Comparison of ENCODE assay signal across 13 mouse cellular contexts in genomic region chr12:84151911-84152310, GRCm38 (mm10). TPM values are rescaled to one million over a fixed set of nuclear protein-coding genes. Genes with fewer than 3 reads are reported as not detected.
A peak's percentile ranks its signal among the peaks of the same experiment; 100 is the strongest.
DNase-seq lines count a peak whose midpoint lies in the region; ATAC-seq and TF ChIP-seq lines count a peak whose summit lies in the region.
"Had no signal": no experiment of that assay in that cellular context is flagged by ENCODE, and none has a peak within 500 bp of the region (broad histone marks: within the 10 kb centered on the region; RNA-seq: fewer than 3 reads in every experiment).

No protein-coding gene starts in this region.

- H3K9ac ChIP-seq in liver, embryonic 13.5 days, result peak overlapping the region; percentile 76
- H3K9ac ChIP-seq in midbrain, embryonic 16.5 days (ENCODE audit: low read depth, low read length), result no peak overlapping the region
- H3K9ac ChIP-seq: limb, embryonic 13.5 days; midbrain, embryonic 12.5 days had no signal

- DNase-seq in heart, embryonic 10.5 days (ENCODE audit: low spot score), result no peak
- DNase-seq in heart, adult 9 months (ENCODE audit: low spot score in 2 of 2), result no peak
- DNase-seq in testis, postnatal 10 days (ENCODE audit: low spot score), result no peak
- DNase-seq in liver, embryonic 13.5 days, result no peak
- DNase-seq in cerebellum, postnatal 36 days, result no peak
- DNase-seq: adrenal gland, adult 8-10 months; gastrocnemius, postnatal 36 days; thymus, adult 2 months had no signal

- no peak for TF ChIP-seq POLR2A in testis, adult 2 months (IDR thresholded peaks at IDR 0.05; ENCODE audit: control insufficient read depth, low read depth, low read length)

- H3K4me2 ChIP-seq in liver, embryonic 13.5 days, result peak overlapping the region; percentile 65
- no peak overlapping the region for H3K4me2 ChIP-seq in midbrain, embryonic 16.5 days (ENCODE audit: low read length)
- H3K4me2 ChIP-seq: midbrain, embryonic 12.5 days had no signal

- H3K4me1 ChIP-seq in heart, embryonic 10.5 days, result peaks cover 64% of the 10 kb centered on the region
- peaks cover 26% of the 10 kb centered on the region for H3K4me1 ChIP-seq in testis, adult 2 months (ENCODE audit: control insufficient read depth, insufficient read depth, low read length)
- peaks cover 80% of the 10 kb centered on the region for H3K4me1 ChIP-seq in liver, embryonic 13.5 days (replicated peaks)
- peaks cover 14% of the 10 kb centered on the region for H3K4me1 ChIP-seq in midbrain, embryonic 16.5 days (ENCODE audit: control insufficient read depth, insufficient read depth, low read length)

- peak overlapping the region; percentile 79 for H3K27ac ChIP-seq in heart, embryonic 10.5 days
- no peak overlapping the region for H3K27ac ChIP-seq in testis, adult 2 months (ENCODE audit: control insufficient read depth, insufficient read depth, low read depth, low read length)
- H3K27ac ChIP-seq in liver, embryonic 13.5 days, result peak overlapping the region; percentile 96
- H3K27ac ChIP-seq in midbrain, embryonic 16.5 days (ENCODE audit: low read length), result no peak overlapping the region
- H3K27ac ChIP-seq: kidney, postnatal 0 days; limb, embryonic 13.5 days; midbrain, embryonic 12.5 days had no signal

- no peak for TF ChIP-seq CTCF in testis, adult 2 months (IDR thresholded peaks at IDR 0.05; ENCODE audit: control insufficient read depth, insufficient read depth, insufficient replicate concordance, low read depth, low read length)

- peak; percentile 9; the same call in 1 of the 2 replicates for ATAC-seq in liver, embryonic 13.5 days (ENCODE audit: low read depth)
- no peak for ATAC-seq in midbrain, embryonic 16.5 days

- H3K9me3 ChIP-seq in heart, embryonic 10.5 days, result no peaks in the 10 kb centered on the region
- no peaks in the 10 kb centered on the region for H3K9me3 ChIP-seq in liver, embryonic 13.5 days (replicated peaks)
- no peaks in the 10 kb centered on the region for H3K9me3 ChIP-seq in midbrain, embryonic 16.5 days (replicated peaks; ENCODE audit: control insufficient read depth, low read length, poor library complexity, severe bottlenecking)
- H3K9me3 ChIP-seq: limb, embryonic 13.5 days; midbrain, embryonic 12.5 days had no signal

- H3K27me3 ChIP-seq in heart, embryonic 10.5 days (ENCODE audit: insufficient read depth, poor library complexity, severe bottlenecking), result no peaks in the 10 kb centered on the region
- peaks cover 3% of the 10 kb centered on the region; the same call in 1 of the 2 replicates for H3K27me3 ChIP-seq in testis, adult 2 months (ENCODE audit: control insufficient read depth, insufficient read depth, low read length)
- no peaks in the 10 kb centered on the region for H3K27me3 ChIP-seq in liver, embryonic 13.5 days
- H3K27me3 ChIP-seq in midbrain, embryonic 16.5 days (ENCODE audit: control insufficient read depth, insufficient read depth, low read depth, low read length), result no peaks in the 10 kb centered on the region
- H3K27me3 ChIP-seq: limb, embryonic 13.5 days; midbrain, embryonic 12.5 days had no signal

- 78% methylated on average over 10 of the region's 10 CpGs for WGBS in heart, embryonic 10.5 days
- WGBS in liver, embryonic 13.5 days (ENCODE audit: insufficient replicate concordance), result 62% methylated on average over 10 of the region's 10 CpGs
- WGBS in midbrain, embryonic 16.5 days, result 83% methylated on average over 10 of the region's 10 CpGs

- H3K36me3 ChIP-seq in heart, embryonic 10.5 days, result peaks cover 56% of the 10 kb centered on the region
- no peaks in the 10 kb centered on the region; the same call in 1 of the 2 replicates for H3K36me3 ChIP-seq in testis, adult 2 months (ENCODE audit: control insufficient read depth, insufficient read depth, low read length)
- peaks cover 74% of the 10 kb centered on the region for H3K36me3 ChIP-seq in liver, embryonic 13.5 days
- 0 out of 2 replicates have a peak, but pooled peaks cover 2% of the 10 kb centered on the region for H3K36me3 ChIP-seq in midbrain, embryonic 16.5 days (ENCODE audit: control insufficient read depth, insufficient read depth, low read length)

- H3K4me3 ChIP-seq in heart, embryonic 10.5 days, result 0 out of 2 replicates have a peak overlapping the region, but pooled peaks have one; percentile 19
- H3K4me3 ChIP-seq in testis, adult 2 months (ENCODE audit: control insufficient read depth, low read depth, low read length), result peak overlapping the region; percentile 86
- peak overlapping the region; percentile 62 for H3K4me3 ChIP-seq in liver, embryonic 13.5 days (replicated peaks)
- H3K4me3 ChIP-seq in midbrain, embryonic 16.5 days (ENCODE audit: low read depth, low read length), result no peak overlapping the region
- H3K4me3 ChIP-seq: limb, embryonic 13.5 days; midbrain, embryonic 12.5 days had no signal

RNA-seq across cellular contexts. Expression of gene Pnma1, which starts 3.6 kb away (rescaled TPM):
- 0.71 and 1.1 TPM in 2 replicates for polyA plus RNA-seq in heart, embryonic 10.5 days (2016; fragmentation: Nextera tagmentation; extraction: Ambion mirVana)
- polyA plus RNA-seq in testis, adult 2 months (2012; rRNA removed), result 20.5 and 23.3 TPM in 2 replicates
- polyA plus RNA-seq in liver, embryonic 13.5 days (2015; fragmentation: Nextera tagmentation; extraction: Ambion mirVana), result 0.14 TPM in 1 of 2 replicates, not detected in the other
- 8.2 and 9.3 TPM in 2 replicates for polyA plus RNA-seq in midbrain, embryonic 16.5 days (2015; fragmentation: Nextera tagmentation; extraction: Ambion mirVana)

RNA-seq across cellular contexts. Expression of gene Dnal1, which starts 37.7 kb away (rescaled TPM):
- 3.4 and 3.7 TPM in 2 replicates for polyA plus RNA-seq in heart, embryonic 10.5 days (2016; fragmentation: Nextera tagmentation; extraction: Ambion mirVana)
- polyA plus RNA-seq in testis, adult 2 months (2012; rRNA removed), result 6.5 and 8.2 TPM in 2 replicates
- 0.23 and 0.27 TPM in 2 replicates for polyA plus RNA-seq in liver, embryonic 13.5 days (2015; fragmentation: Nextera tagmentation; extraction: Ambion mirVana)
- polyA plus RNA-seq in midbrain, embryonic 16.5 days (2015; fragmentation: Nextera tagmentation; extraction: Ambion mirVana), result 9.1 and 10.9 TPM in 2 replicates

RNA-seq across cellular contexts. Expression of gene Acot6, which starts 51.5 kb away (rescaled TPM):
- 0.67 and 0.69 TPM in 2 replicates for polyA plus RNA-seq in heart, embryonic 10.5 days (2016; fragmentation: Nextera tagmentation; extraction: Ambion mirVana)
- 0.41 and 0.47 TPM in 2 replicates for polyA plus RNA-seq in testis, adult 2 months (2012; rRNA removed)
- polyA plus RNA-seq in liver, embryonic 13.5 days (2015; fragmentation: Nextera tagmentation; extraction: Ambion mirVana), result 0.40 and 0.51 TPM in 2 replicates
- polyA plus RNA-seq in midbrain, embryonic 16.5 days (2015; fragmentation: Nextera tagmentation; extraction: Ambion mirVana), result 0.98 and 1.2 TPM in 2 replicates

Comparison
In these comparisons a context has a peak if more than half of its experiments do, and no peak if none do; other contexts are left out.
1. H3K27ac ChIP-seq: peak in heart, embryonic 10.5 days (single experiment) and liver, embryonic 13.5 days (single experiment); none in testis, adult 2 months (single experiment) and midbrain, embryonic 16.5 days (single experiment).